Mouse (Mus musculus) frontal cortex, postnatal 14 days (tissue): Measurements from ENCODE around the gene Unc93a.
A peak's percentile ranks its signal among the peaks of the same experiment; 100 is the strongest.
"Not testable (repeated sequence)": the region's sequence is repeated elsewhere in the genome, so short reads cannot be mapped to it uniquely, and the experiment has no call there.

Source experiments
- DNase-seq, 2 experiments: peaks; one replicate each; pipeline ENCODE4 v3.0.0; 2022; ENCODE audit warnings: low spot score in 2 of 2

Gene Unc93a

DNA sequence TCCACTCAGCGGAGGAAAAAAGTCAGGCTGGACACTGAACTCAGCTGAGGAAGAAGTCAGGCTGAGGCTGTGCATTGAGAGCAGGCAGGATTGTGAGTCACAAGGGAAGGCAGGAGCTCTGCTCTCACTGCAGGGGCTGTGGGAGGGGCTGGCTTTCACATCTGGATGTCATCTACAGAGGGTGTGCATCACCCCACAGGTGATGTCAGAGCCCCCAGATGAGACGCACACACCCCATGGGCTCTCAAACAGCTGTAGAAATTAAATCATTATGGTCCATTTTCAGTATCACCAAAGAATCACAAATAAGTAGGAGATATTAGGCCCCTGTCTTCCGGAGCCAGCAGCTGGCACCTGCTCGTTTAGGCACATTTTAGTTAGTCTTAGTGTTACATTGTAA is at the start of gene Unc93a:
Gene Unc93a, minus strand, starts transcription at position 101 of the 400 bp plus-strand sequence.
- not testable (repeated sequence) for DNase-seq

GRCm38 (mm10) chr17:13180491-13180890 is 48.9 kb upstream of the Unc93a start:
- not testable (repeated sequence) for DNase-seq

DNA sequence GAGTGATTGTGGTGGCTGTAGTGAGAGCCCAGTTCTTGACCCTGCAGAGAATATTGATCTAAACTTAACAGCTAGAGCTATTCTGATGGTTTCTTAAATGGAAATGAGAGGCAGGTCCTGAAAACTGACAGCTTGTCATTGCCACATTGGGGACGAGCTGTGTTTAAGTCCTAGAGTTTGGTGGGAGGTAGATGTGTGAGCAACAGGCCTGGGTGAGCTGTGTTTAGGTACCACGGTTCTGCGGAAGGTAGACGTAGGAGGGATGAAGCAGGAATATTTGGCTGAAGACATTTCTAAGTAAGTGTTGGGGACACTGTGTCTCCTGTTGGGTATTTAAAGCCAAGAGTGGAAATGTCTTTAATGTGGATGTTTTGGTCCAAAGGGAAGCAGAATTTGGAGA is 47.4 kb upstream of the Unc93a start:
- DNase-seq = not testable (repeated sequence)

- not testable (repeated sequence) for DNase-seq
Measured at GRCm38 (mm10) chr17:13177796-13178195, 46.2 kb upstream of the Unc93a start.

DNA sequence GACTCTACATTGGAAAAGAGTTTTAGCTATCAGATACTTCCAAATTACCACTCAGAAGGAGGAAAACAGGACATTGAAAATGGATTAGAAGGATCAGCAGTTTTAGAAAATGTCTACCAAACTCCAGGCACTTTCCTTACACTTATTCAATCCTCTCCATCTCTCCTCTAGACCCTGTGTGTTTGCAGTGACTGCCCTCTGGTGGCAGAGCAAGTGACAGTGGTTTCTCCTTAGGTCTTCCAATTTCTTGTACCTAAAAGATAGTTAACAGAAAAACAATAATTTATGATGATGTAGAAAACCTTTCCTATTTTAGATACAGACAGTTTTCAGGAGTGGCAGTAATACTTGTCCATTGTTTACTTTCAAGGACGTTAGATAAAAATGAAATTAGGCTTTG is 44.0 kb upstream of the Unc93a start:
- not testable (repeated sequence) for DNase-seq

DNA sequence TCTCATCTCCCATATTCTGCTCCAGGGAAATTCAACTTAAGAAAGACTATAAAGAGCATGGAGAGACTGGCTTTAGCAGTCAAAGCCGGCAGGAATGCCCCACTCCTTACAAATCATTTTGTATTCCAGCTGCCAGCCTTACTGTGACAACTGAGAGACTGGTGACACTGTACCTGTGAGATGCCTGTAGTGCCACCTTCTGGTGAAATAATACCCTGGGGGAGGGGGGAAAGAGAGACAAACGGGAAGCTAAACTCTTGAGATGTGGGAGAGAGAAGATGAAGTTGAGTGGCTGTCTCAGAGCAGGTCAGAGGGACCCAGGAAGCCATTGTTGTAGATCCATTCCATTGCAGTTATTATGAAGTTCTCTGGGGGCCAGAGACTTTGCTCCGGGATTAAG is 42.4 kb upstream of the Unc93a start:
- not testable (repeated sequence) for DNase-seq

DNA sequence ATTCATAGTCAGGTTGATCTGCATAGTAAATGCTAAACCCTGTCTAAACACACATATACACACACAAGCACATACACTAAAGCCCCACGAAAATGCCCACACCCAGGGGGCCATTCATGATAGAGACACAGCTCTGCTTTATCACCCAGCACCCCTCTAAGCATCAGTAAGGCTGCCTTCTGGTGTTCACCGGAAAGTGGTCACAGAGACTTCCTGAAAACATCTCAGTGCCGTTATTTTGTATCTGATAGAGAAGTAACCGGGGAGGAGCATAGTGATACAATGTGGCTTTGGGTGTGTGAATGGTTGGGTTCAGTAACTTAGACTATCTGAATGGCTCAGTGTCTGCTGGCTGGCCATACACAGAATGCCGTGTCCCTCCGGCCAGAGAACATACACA is 42.0 kb upstream of the Unc93a start:
- DNase-seq = not testable (repeated sequence)

GRCm38 (mm10) chr17:13146128-13146527 is 14.5 kb upstream of the Unc93a start:
- DNase-seq = not testable (repeated sequence)

DNA sequence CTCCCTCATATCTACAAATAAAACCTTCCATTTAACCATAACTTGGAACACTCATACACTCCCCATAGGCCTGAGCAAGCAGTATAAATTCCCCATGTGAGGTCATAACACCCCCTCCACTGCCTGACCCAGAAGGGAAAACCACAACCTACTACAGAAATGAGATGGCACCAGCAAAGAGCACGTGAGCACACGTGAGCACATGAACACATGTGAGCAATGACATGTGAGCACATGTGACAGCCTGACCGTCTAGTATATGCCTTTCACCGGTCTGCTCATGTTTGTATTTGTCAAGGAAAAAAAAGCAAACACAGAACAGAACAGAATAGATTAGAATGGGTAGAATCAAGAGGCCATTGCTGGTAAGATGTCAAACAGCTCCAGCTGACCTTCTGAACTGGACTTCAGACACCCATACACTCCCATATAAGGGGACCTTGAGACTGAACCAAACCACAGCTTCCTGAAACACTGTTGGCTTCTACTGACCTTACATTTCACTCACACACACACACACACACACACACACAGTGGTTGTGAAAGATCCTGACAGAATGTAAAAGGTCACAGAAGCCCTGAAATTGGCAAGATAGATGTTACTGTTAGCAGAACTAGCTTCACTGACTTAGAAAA is 13.1 kb upstream of the Unc93a start:
- not testable (repeated sequence) for DNase-seq

DNA sequence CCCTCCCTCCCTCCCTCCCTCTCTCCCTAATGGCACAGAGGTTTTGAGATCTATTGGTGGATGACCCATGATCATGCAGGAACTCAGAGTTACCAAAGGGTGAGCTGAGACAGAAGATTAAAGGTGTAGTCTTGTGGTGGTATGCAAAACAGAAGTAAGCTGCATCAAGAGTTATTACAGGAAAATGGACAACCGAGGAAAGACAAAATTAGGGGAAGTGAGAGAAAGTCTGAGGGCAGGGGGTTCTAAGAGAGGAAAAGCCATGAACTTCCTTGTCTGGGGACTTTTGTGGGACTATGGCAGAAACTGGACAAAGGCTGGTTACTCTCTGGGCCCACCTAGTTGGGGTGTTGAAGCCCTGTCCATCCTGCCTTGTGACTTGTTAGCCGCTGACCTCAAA is 11.1 kb upstream of the Unc93a start:
- not testable (repeated sequence) for DNase-seq

DNA sequence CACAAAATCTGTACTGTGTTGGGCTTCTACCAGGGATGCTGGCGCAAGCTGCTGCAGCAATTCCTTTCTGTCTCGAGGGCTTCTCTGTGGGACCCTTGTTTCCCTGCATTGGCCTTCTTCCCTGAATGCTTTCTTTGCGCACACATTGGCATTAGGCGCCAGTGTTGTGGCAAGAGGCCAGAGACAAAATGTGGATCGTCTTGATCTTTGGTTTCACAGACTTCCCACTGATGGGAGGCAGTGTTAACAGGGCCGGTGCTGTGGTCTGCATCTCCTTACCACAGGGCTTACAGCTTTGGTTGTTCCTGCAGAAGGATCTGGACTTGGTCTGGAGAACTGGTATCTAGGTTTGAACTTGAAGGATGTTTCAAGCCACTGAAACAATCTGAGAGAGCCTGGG is 3.7 kb upstream of the Unc93a start:
- peak in 1 of 2 experiments; percentile 27 for DNase-seq

DNA sequence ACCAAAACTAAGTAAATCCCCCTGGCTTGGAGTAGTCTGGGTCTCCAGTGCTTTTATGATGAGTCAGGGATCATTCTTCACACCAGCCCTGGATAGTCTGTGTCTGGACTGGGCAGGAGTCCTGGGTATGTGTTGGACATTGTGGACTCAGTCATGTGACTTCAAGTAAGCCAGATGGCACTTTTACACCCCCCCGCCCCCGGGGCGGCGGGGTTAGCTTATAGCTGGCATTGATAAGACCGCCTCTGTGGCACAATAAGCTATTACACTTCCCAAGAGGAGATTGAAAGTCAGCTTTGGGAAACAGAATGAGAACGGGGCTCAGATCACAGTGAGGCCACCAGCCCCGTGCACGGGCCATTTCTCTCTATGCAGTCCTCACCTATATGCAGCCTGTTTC is 742 bp upstream of the Unc93a start:
- not testable (repeated sequence) for DNase-seq

- not testable (repeated sequence) for DNase-seq
Measured at GRCm38 (mm10) chr17:13129737-13130465, 1.7 kb downstream of the Unc93a start.

- not testable (repeated sequence) for DNase-seq
Measured at GRCm38 (mm10) chr17:13129324-13129723, 2.3 kb downstream of the Unc93a start.

- not testable (repeated sequence) for DNase-seq
Measured at GRCm38 (mm10) chr17:13124241-13124640, 7.4 kb downstream of the Unc93a start.

GRCm38 (mm10) chr17:13123308-13124038 is 8.1 kb downstream of the Unc93a start:
- DNase-seq = not testable (repeated sequence)

DNA sequence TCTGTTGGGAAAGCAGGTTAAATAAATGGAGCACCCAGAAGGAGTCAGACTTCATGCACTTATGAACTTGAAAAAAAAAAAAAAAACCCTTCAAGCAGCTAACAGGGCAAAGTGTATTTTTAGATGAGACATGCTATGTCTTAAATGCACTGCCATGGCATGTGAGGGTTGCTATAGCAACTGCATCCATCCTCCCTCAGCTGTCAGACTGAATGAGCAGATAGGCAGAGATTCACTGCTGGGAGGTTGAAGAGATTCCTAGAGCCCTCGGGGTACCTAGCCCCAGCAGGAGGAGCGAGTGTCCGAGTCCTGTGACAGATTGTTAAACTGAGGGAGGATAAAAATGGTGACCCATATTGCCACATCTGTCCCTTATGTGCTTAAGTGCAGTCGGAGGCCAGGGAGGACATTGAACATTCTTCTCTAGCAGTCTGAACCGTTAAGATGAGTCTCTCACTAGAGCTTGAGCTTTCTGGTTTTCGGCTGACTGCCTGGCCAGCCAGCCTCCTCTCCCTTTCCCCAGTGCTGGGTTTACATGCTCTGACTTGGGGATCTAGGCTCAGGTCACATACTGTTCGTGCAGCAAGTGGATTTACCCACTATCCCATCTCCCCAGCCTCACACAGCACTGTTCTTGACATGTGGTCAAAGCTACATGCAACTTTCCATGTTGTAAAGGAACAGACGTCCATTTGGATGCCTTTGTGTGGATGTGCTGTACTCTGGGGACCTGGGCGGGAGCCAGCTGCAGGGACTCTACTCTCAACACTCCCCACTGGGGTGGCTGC is 18.9 kb downstream of the Unc93a start:
- not testable (repeated sequence) for DNase-seq

DNA sequence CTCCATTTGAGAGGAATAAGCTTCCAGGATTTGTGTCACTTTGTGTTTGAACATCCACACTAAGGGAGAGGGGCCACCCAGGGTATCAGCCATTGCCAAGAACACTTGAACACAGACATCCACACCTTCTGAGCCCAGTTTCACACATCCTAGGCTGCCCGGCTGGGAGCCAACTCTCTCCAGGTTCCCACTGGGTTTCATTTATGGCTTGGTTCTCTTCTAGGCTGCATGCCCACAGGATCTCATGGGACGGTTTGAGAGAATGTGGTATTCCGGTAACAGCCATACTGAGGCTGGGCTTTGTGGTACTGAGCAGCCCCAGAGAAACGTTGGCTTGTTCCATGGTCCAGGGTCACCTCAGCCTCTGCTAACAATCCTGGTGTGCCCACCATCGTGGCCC is 25.0 kb downstream of the Unc93a start:
- DNase-seq = not testable (repeated sequence)

DNA sequence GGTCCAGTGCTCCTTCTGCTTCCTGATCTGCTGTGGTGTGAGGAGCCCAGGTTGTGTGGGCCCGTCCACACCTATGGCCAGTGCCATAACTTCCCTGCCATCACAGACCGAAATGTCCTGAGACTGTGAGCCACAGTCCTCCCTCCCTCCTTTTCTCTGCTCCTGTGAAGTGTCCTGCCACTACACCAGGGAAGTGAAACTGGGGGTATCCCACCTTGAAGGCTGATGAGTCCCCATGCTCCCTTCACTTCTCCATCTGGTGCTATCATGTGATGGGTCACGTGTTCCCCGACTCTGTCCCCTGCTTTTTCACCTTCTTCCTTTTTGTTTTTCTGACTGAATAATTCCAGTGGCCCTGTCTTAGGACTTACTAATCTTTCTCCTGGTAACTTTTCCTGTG is 38.6 kb downstream of the Unc93a start:
- not testable (repeated sequence) for DNase-seq

GRCm38 (mm10) chr17:13092100-13092764 is 39.4 kb downstream of the Unc93a start:
- DNase-seq = not testable (repeated sequence)

- DNase-seq = not testable (repeated sequence)
Measured at GRCm38 (mm10) chr17:13091510-13091909, 40.1 kb downstream of the Unc93a start.
